Mouse (Mus musculus) neural tube, embryonic 12.5 days (tissue): ENCODE measurements around the gene Dpf3. TPM values are rescaled to one million over a fixed set of nuclear protein-coding genes. Genes with fewer than 3 reads are reported as not detected.

Source experiments
- ATAC-seq: fragments of 200-750 bp; cut with Nextera tagmentation; 2 replicates; pipeline ENCODE4 v1.8.0; 2017; ENCODE audit warnings: low read depth, mild to moderate bottlenecking, moderate TSS enrichment, moderate library complexity; ENCODE audit not compliant: low FRiP score
- H3K27ac ChIP-seq: fragments of 300-500 bp; sonication (generic); 2 replicates; pipeline ENCODE4 v1.5.1; 2016
- H3K27me3 ChIP-seq: fragments of 300-500 bp; sonication (generic); replicated peaks from 2 replicates; pipeline ENCODE4 v1.6.1; 2016; ENCODE audit warnings: mild to moderate bottlenecking
- H3K36me3 ChIP-seq: fragments of 300-500 bp; sonication (generic); 2 replicates; pipeline ENCODE4 v1.6.1; 2016; ENCODE audit warnings: mild to moderate bottlenecking
- H3K4me1 ChIP-seq: fragments of 300-500 bp; sonication (generic); 2 replicates; pipeline ENCODE4 v1.6.1; 2016
- H3K4me2 ChIP-seq: fragments of 300-500 bp; sonication (generic); replicated peaks from 2 replicates; pipeline ENCODE4 v1.6.1; 2016; ENCODE audit warnings: mild to moderate bottlenecking
- H3K4me3 ChIP-seq: fragments of 300-500 bp; sonication (generic); 2 replicates; pipeline ENCODE4 v1.5.1; 2016
- H3K9ac ChIP-seq: fragments of 300-500 bp; sonication (generic); 2 replicates; pipeline ENCODE4 v1.6.1; 2016; ENCODE audit warnings: mild to moderate bottlenecking
- H3K9me3 ChIP-seq: fragments of 300-500 bp; sonication (generic); 2 replicates; pipeline ENCODE4 v1.6.1; 2016; ENCODE audit warnings: mild to moderate bottlenecking
- WGBS: fragments of 180-500 bp; shearing (Covaris S2); methylation state at CpG from one replicate; pipeline ENCODE4 v1.1.7; 2016; 5-methylcytosine and 5-hydroxymethylcytosine counted together
- polyA plus RNA-seq: library from polyadenylated mRNA; unstranded; fragments of >200 nt; fragmentation: Nextera tagmentation; extraction: Ambion mirVana; gene quantifications from 2 replicates; pipeline ENCODE4 v1.2.1, GENCODE M21; 2016

The Dpf3 gene
- polyA plus RNA-seq, 1 experiment from 2014 or later: 17.4 TPM

- no peak overlapping the region for H3K9ac ChIP-seq
Observed at GRCm38 (mm10) chr12:83208841-83209240, 278.7 kb downstream of the Dpf3 start.

GRCm38 (mm10) chr12:83208011-83208410 is 279.5 kb downstream of the Dpf3 start:
- no peak overlapping the region for H3K27ac ChIP-seq
- H3K9ac ChIP-seq: no peak overlapping the region
- H3K4me3 ChIP-seq: no peak overlapping the region
- ATAC-seq: no peak
- no peak overlapping the region for H3K4me2 ChIP-seq
- H3K4me1 ChIP-seq: peaks cover 18% of the 10 kb centered on the region; the same call in 1 of the 2 replicates
- WGBS: 49% methylated on average over 8 of the region's 8 CpGs
- H3K27me3 ChIP-seq: no peaks in the 10 kb centered on the region
- no peaks in the 10 kb centered on the region for H3K9me3 ChIP-seq
- H3K36me3 ChIP-seq: no peaks in the 10 kb centered on the region

More at GRCm38 (mm10) chr12:83208841-83209240, 278.7 kb downstream of the Dpf3 start:
- WGBS: 64% methylated on average over 6 of the region's 6 CpGs
- no peak overlapping the region for H3K4me3 ChIP-seq
- no peaks in the 10 kb centered on the region for H3K36me3 ChIP-seq
- H3K4me1 ChIP-seq: peaks cover 19% of the 10 kb centered on the region
- H3K27me3 ChIP-seq: no peaks in the 10 kb centered on the region
- no peak overlapping the region for H3K4me2 ChIP-seq
- no peak overlapping the region for H3K27ac ChIP-seq
- H3K9me3 ChIP-seq: no peaks in the 10 kb centered on the region
- ATAC-seq: no peak

- H3K27ac ChIP-seq: no peak overlapping the region
- no peak overlapping the region for H3K9ac ChIP-seq
- no peaks in the 10 kb centered on the region for H3K27me3 ChIP-seq
- no peak overlapping the region for H3K4me3 ChIP-seq
- peaks cover 18% of the 10 kb centered on the region; the same call in 1 of the 2 replicates for H3K4me1 ChIP-seq
- no peak for ATAC-seq
- no peak overlapping the region for H3K4me2 ChIP-seq
- H3K36me3 ChIP-seq: no peaks in the 10 kb centered on the region
- no peaks in the 10 kb centered on the region for H3K9me3 ChIP-seq
- WGBS: 74% methylated on average over 5 of the region's 5 CpGs
Observed at GRCm38 (mm10) chr12:83207481-83207880, 280.0 kb downstream of the Dpf3 start.

- WGBS: 71% methylated on average over 6 of the region's 6 CpGs
- Histone ChIP-seq H3K4me2 (no peak overlapping the region), H3K9me3 (no peaks in the 10 kb centered on the region), H3K9ac (no peak overlapping the region), H3K27me3 (no peaks in the 10 kb centered on the region), H3K27ac (no peak overlapping the region), H3K36me3 (no peaks in the 10 kb centered on the region), H3K4me1 (peaks cover 18% of the 10 kb centered on the region; the same call in 1 of the 2 replicates), H3K4me3 (no peak overlapping the region)
- ATAC-seq: no peak
Observed at GRCm38 (mm10) chr12:83206866-83207265, 280.6 kb downstream of the Dpf3 start.

- H3K27ac ChIP-seq: no peak overlapping the region
- H3K4me2 ChIP-seq: no peak overlapping the region
- H3K27me3 ChIP-seq: no peaks in the 10 kb centered on the region
- H3K36me3 ChIP-seq: no peaks in the 10 kb centered on the region
- ATAC-seq: no peak
- H3K9ac ChIP-seq: no peak overlapping the region
- 71% methylated on average over 5 of the region's 5 CpGs for WGBS
- no peaks in the 10 kb centered on the region for H3K9me3 ChIP-seq
- peaks cover 16% of the 10 kb centered on the region; the same call in 1 of the 2 replicates for H3K4me1 ChIP-seq
- H3K4me3 ChIP-seq: no peak overlapping the region
Observed at GRCm38 (mm10) chr12:83204361-83204760, 283.2 kb downstream of the Dpf3 start.

GRCm38 (mm10) chr12:83201674-83202073 is 285.8 kb downstream of the Dpf3 start:
- Histone ChIP-seq H3K36me3 (no peaks in the 10 kb centered on the region), H3K4me3 (no peak overlapping the region), H3K9ac (no peak overlapping the region), H3K4me2 (no peak overlapping the region), H3K4me1 (peaks cover 6% of the 10 kb centered on the region; the same call in 1 of the 2 replicates), H3K27ac (no peak overlapping the region), H3K9me3 (no peaks in the 10 kb centered on the region), H3K27me3 (no peaks in the 10 kb centered on the region)
- no peak for ATAC-seq
- 49% methylated on average over 3 of the region's 3 CpGs for WGBS

- H3K36me3 ChIP-seq: no peaks in the 10 kb centered on the region
- 87% methylated on average over 6 of the region's 6 CpGs for WGBS
- no peak overlapping the region for H3K9ac ChIP-seq
- no peaks in the 10 kb centered on the region for H3K4me1 ChIP-seq
- no peaks in the 10 kb centered on the region for H3K9me3 ChIP-seq
- H3K4me2 ChIP-seq: no peak overlapping the region
- H3K27ac ChIP-seq: no peak overlapping the region
- H3K4me3 ChIP-seq: no peak overlapping the region
- no peaks in the 10 kb centered on the region for H3K27me3 ChIP-seq
- no peak for ATAC-seq
Observed at GRCm38 (mm10) chr12:83180561-83180960, 307.0 kb downstream of the Dpf3 start.

GRCm38 (mm10) chr12:83179860-83180259 is 307.7 kb downstream of the Dpf3 start:
- Histone ChIP-seq H3K9ac (no peak overlapping the region), H3K4me3 (no peak overlapping the region), H3K4me2 (no peak overlapping the region), H3K27me3 (no peaks in the 10 kb centered on the region), H3K27ac (no peak overlapping the region), H3K4me1 (no peaks in the 10 kb centered on the region), H3K36me3 (no peaks in the 10 kb centered on the region), H3K9me3 (no peaks in the 10 kb centered on the region)
- 88% methylated on average over 1 of the region's 1 CpGs for WGBS
- no peak for ATAC-seq

GRCm38 (mm10) chr12:83178770-83179169 is 308.7 kb downstream of the Dpf3 start:
- Histone ChIP-seq H3K4me3 (no peak overlapping the region), H3K4me1 (no peaks in the 10 kb centered on the region), H3K27me3 (no peaks in the 10 kb centered on the region), H3K9ac (no peak overlapping the region), H3K27ac (no peak overlapping the region), H3K36me3 (no peaks in the 10 kb centered on the region), H3K4me2 (no peak overlapping the region), H3K9me3 (no peaks in the 10 kb centered on the region)
- ATAC-seq: no peak
- 51% methylated on average over 2 of the region's 2 CpGs for WGBS

GRCm38 (mm10) chr12:83169495-83170209 is 317.9 kb downstream of the Dpf3 start:
- Histone ChIP-seq H3K36me3 (no peaks in the 10 kb centered on the region), H3K4me3 (no peak overlapping the region), H3K9me3 (no peaks in the 10 kb centered on the region), H3K27ac (no peak overlapping the region), H3K4me1 (0 out of 2 replicates have a peak, but pooled peaks cover 6% of the 10 kb centered on the region), H3K9ac (no peak overlapping the region), H3K4me2 (no peak overlapping the region), H3K27me3 (no peaks in the 10 kb centered on the region)
- peak; percentile 53 for ATAC-seq
- 61% methylated on average over 12 of the region's 12 CpGs for WGBS

GRCm38 (mm10) chr12:83168310-83168709 is 319.2 kb downstream of the Dpf3 start:
- H3K27ac ChIP-seq: no peak overlapping the region
- H3K9me3 ChIP-seq: no peaks in the 10 kb centered on the region
- H3K4me1 ChIP-seq: 0 out of 2 replicates have a peak, but pooled peaks cover 6% of the 10 kb centered on the region
- no peak overlapping the region for H3K4me3 ChIP-seq
- no peak overlapping the region for H3K4me2 ChIP-seq
- no peak overlapping the region for H3K9ac ChIP-seq
- no peak for ATAC-seq
- H3K27me3 ChIP-seq: no peaks in the 10 kb centered on the region
- no peaks in the 10 kb centered on the region for H3K36me3 ChIP-seq
- WGBS: 85% methylated on average over 6 of the region's 6 CpGs

- no peaks in the 10 kb centered on the region for H3K36me3 ChIP-seq
- H3K9me3 ChIP-seq: no peaks in the 10 kb centered on the region
- no peak overlapping the region for H3K4me3 ChIP-seq
- peaks cover 6% of the 10 kb centered on the region; the same call in 1 of the 2 replicates for H3K4me1 ChIP-seq
- no peak overlapping the region for H3K27ac ChIP-seq
- H3K4me2 ChIP-seq: no peak overlapping the region
- ATAC-seq: no peak
- 89% methylated on average over 1 of the region's 1 CpGs for WGBS
- H3K9ac ChIP-seq: no peak overlapping the region
- no peaks in the 10 kb centered on the region for H3K27me3 ChIP-seq
Observed at GRCm38 (mm10) chr12:83165058-83165457, 322.5 kb downstream of the Dpf3 start.
